Mouse (Mus musculus) megakaryocyte-erythroid progenitor cell, adult 5-6 weeks (primary cell): Measurements from ENCODE around the gene Zkscan5. TPM values are rescaled to one million over a fixed set of nuclear protein-coding genes. Genes with fewer than 3 reads are reported as not detected.
"Not testable (repeated sequence)": the region's sequence is repeated elsewhere in the genome, so short reads cannot be mapped to it uniquely, and the experiment has no call there.

Experiments used
- ATAC-seq: replicated peaks from 2 replicates; pipeline ENCODE4 v1.8.0; 2016; ENCODE audit warnings: mild to moderate bottlenecking, inconsistent platforms; ENCODE audit not compliant: severe bottlenecking, poor library complexity, low FRiP score, low TSS enrichment
- total RNA-seq, 2 experiments: library from RNA; stranded (forward) in 1 of 2; stranded (reverse) in 1 of 2; fragments of 200-1000, 215-1000 nt in 1 of 2; fragments of >200 nt in 1 of 2; fragmentation: Nextera tagmentation in 1 of 2; gene quantifications; 2 replicates each; pipeline ENCODE4 v1.2.3; 2014 to 2017

Gene Zkscan5
- total RNA-seq (2014; fragmentation: Nextera tagmentation) (5.7 and 9.5 TPM in 2 replicates), total RNA-seq (2017) (8.6 and 12.2 TPM in 2 replicates)

- peak; percentile 85 for ATAC-seq
Measured at GRCm38 (mm10) chr5:145203936-145204691, at the start of gene Zkscan5. Zkscan5 (plus strand) TSS chr5:145204562.

GRCm38 (mm10) chr5:145161361-145161760 lies 43.0 kb upstream of the Zkscan5 start:
- ATAC-seq, result no peak

- ATAC-seq, result no peak
Measured at GRCm38 (mm10) chr5:145164710-145165109, 39.7 kb upstream of the Zkscan5 start.

GRCm38 (mm10) chr5:145165184-145165583 lies 39.2 kb upstream of the Zkscan5 start:
- no peak for ATAC-seq

GRCm38 (mm10) chr5:145166536-145167305 lies 37.6 kb upstream of the Zkscan5 start, which contains the start of the genes Ptcd1 and Cpsf4:
Ptcd1 (minus strand) TSS chr5:145167108.
Cpsf4 (plus strand) TSS chr5:145167213.
- peak; percentile 92 for ATAC-seq

- ATAC-seq, result no peak
Measured at GRCm38 (mm10) chr5:145167306-145167661, 37.1 kb upstream of the Zkscan5 start.

GRCm38 (mm10) chr5:145178461-145178980 lies 25.8 kb upstream of the Zkscan5 start:
- no peak for ATAC-seq

GRCm38 (mm10) chr5:145185244-145185643 lies 19.1 kb upstream of the Zkscan5 start:
- ATAC-seq, result no peak

- peak; percentile 21 for ATAC-seq
Measured at GRCm38 (mm10) chr5:145189416-145189815, 14.9 kb upstream of the Zkscan5 start.

- peak; percentile 56 for ATAC-seq
Measured at GRCm38 (mm10) chr5:145190373-145190772, 14.0 kb upstream of the Zkscan5 start.

- ATAC-seq, result peak; percentile 82
Measured at GRCm38 (mm10) chr5:145190875-145191798, 13.2 kb upstream of the Zkscan5 start.

- no peak for ATAC-seq
Measured at GRCm38 (mm10) chr5:145191962-145192361, 12.4 kb upstream of the Zkscan5 start, which contains the start of gene Atp5j2. Atp5j2 (minus strand) TSS chr5:145192062.

GRCm38 (mm10) chr5:145200387-145200786 lies 4.0 kb upstream of the Zkscan5 start:
- no peak for ATAC-seq

- ATAC-seq, result peak; percentile 64
Measured at GRCm38 (mm10) chr5:145201321-145201991, 2.9 kb upstream of the Zkscan5 start, which contains the start of gene Zkscan14. Zkscan14 (minus strand) TSS chr5:145201868.

GRCm38 (mm10) chr5:145202446-145202845 lies 1.9 kb upstream of the Zkscan5 start:
- no peak for ATAC-seq

- ATAC-seq, result no peak
Measured at GRCm38 (mm10) chr5:145205041-145205440, 679 bp downstream of the Zkscan5 start.

- no peak for ATAC-seq
Measured at GRCm38 (mm10) chr5:145207385-145207784, 3.0 kb downstream of the Zkscan5 start.

GRCm38 (mm10) chr5:145207954-145208353 lies 3.6 kb downstream of the Zkscan5 start:
- ATAC-seq, result no peak

- ATAC-seq, result not testable (repeated sequence)
Measured at GRCm38 (mm10) chr5:145208391-145208790, 4.0 kb downstream of the Zkscan5 start.
